Mouse (Mus musculus): ENCODE data around the gene Vmn2r50. TPM values are rescaled to one million over a fixed set of nuclear protein-coding genes. Genes with fewer than 3 reads are reported as not detected.
"Not testable (repeated sequence)": the region's sequence is repeated elsewhere in the genome, so short reads cannot be mapped to it uniquely, and the experiment has no call there.

Vmn2r50 gene
- total RNA-seq (2021), result not detected
- long read RNA-seq, experiment 1, result 0 reads
- long read RNA-seq, experiment 2, result 0 reads

DNA sequence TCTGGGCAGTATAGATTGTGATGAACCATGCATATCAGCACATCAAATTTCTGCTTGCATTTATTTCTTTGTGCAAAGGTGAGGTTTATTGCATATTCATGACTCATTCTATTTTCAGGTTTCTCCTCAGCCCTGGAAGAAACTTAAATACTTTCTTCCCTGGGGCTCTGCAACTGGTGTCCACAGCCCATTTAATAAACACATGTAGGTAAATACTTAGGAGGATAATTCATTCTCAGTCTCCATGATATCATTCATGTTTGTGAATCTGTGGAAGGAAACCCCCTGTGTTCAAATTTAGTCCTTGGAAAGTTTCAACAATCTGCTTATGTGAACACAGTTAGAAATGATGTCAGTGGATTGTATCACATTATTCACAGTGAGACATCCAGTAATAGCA lies at the start of gene Vmn2r50:
Gene Vmn2r50 (minus strand): TSS at position 101 of the 400 bp plus-strand sequence.
- DNase-seq (ENCODE audit: low spot score in 2 of 2), result not testable (repeated sequence)

DNA sequence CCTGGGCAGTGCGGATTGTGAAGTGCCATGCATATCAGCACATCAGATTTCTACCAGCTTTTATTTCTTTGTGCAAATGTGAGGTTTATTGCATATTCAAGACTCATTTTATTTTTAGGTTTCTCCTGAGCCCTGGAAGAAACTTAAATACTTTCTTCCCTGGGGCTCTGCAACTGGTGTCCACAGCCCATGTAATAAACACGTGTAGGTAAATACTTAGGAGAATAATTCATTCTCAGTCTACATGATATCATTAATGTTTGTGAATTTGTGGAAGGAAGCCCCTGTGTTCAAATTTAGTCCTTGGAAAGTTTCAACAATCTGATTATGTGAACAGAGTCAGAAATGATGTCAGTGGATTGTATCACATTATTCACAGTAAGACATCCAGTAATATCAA lies 60.9 kb downstream of the Vmn2r50 start, which contains the start of gene Vmn2r49:
Gene Vmn2r49 (minus strand): TSS at position 101 of the 400 bp plus-strand sequence.
- not testable (repeated sequence) for DNase-seq (ENCODE audit: low spot score in 2 of 2)

Other genes with a start within 250 kb of the Vmn2r50 start
- not detected for gene Vmn2r47, start 212.0 kb downstream of the Vmn2r50 start, total RNA-seq (2021)
- gene Vmn2r48, start 99.7 kb downstream of the Vmn2r50 start, total RNA-seq (2021), result not detected
- gene Vmn2r49, start 61.0 kb downstream of the Vmn2r50 start, total RNA-seq (2021), result not detected
- not detected for gene Vmn2r51, start 52.4 kb upstream of the Vmn2r50 start, total RNA-seq (2021)
- gene Vmn2r52, start 123.3 kb upstream of the Vmn2r50 start, total RNA-seq (2021), result not detected
- gene Vmn1r66, start 224.7 kb upstream of the Vmn2r50 start, total RNA-seq (2021), result not detected